Comparison of ENCODE assay signal across 18 mouse cellular contexts in the genomic region with DNA sequence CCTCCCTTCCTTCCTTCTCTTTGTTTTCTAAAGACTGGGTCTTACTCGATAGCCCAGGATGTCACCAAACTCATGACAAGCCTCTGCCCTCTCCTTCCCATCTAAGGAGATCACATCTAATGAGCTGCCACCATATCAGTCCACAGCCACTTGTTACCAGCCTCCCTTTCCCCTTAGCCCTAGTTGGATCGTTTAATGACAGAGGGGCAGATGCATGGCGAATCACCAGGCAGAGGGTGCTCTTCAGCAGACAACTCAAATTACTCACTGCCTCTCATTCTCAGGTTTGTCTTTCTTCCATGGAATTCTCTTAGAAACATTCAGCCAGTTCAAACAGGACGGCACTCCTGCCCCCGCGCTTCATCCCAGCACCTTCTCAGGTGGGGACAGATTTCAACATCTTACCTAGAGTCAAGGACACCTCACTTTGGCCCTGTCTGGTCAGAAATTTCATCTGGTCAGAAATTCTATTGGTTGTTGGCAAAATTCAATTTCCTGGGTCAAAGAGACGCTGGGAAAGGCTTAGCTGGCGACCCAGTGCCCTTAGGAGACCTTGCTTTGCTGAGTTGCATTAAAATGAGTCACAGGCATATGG. TPM values are rescaled to one million over a fixed set of nuclear protein-coding genes. Genes with fewer than 3 reads are reported as not detected.
DNase-seq lines count a peak whose midpoint lies in the region; ATAC-seq and TF ChIP-seq lines count a peak whose summit lies in the region.
"Had no signal": no experiment of that assay in that cellular context is flagged by ENCODE, and none has a peak within 500 bp of the region (broad histone marks: within the 10 kb centered on the region; RNA-seq: fewer than 3 reads in every experiment).

No protein-coding gene starts in this region.

- H3K79me2 ChIP-seq in heart, adult 2 months (replicated peaks; ENCODE audit: control insufficient read depth, insufficient read depth, low read length), result peaks cover 5% of the 10 kb centered on the region; the same call in 1 of the 2 replicates

- no peak overlapping the region for H3K4me3 ChIP-seq in heart, adult 2 months
- H3K4me3 ChIP-seq in liver, embryonic 15.5 days (replicated peaks), result no peak overlapping the region
- H3K4me3 ChIP-seq in liver, embryonic 12.5 days, result no peak overlapping the region
- no peak overlapping the region for H3K4me3 ChIP-seq in limb, embryonic 10.5 days
- H3K4me3 ChIP-seq in forebrain, embryonic 15.5 days, result no peak overlapping the region
- H3K4me3 ChIP-seq: liver, embryonic 13.5 days; midbrain, embryonic 13.5 days; neural tube, embryonic 12.5 days had no signal

- TF ChIP-seq CTCF in heart, adult 2 months (IDR thresholded peaks at IDR 0.05), result 0 out of 2 replicates have a peak, but pooled peaks have one; percentile 24

- H3K9me3 ChIP-seq in liver, embryonic 15.5 days (replicated peaks), result no peaks in the 10 kb centered on the region
- peaks cover 6% of the 10 kb centered on the region for H3K9me3 ChIP-seq in liver, embryonic 12.5 days (replicated peaks)
- no peaks in the 10 kb centered on the region for H3K9me3 ChIP-seq in limb, embryonic 10.5 days (replicated peaks)
- H3K9me3 ChIP-seq in forebrain, embryonic 15.5 days, result no peaks in the 10 kb centered on the region
- H3K9me3 ChIP-seq: liver, embryonic 13.5 days; midbrain, embryonic 13.5 days; neural tube, embryonic 12.5 days had no signal

- no peak overlapping the region for H3K4me2 ChIP-seq in liver, embryonic 15.5 days
- no peak overlapping the region for H3K4me2 ChIP-seq in liver, embryonic 12.5 days
- H3K4me2 ChIP-seq in forebrain, embryonic 15.5 days (replicated peaks), result no peak overlapping the region
- H3K4me2 ChIP-seq: liver, embryonic 13.5 days; midbrain, embryonic 13.5 days; neural tube, embryonic 12.5 days had no signal

- TF ChIP-seq POLR2A in heart, adult 2 months (IDR thresholded peaks at IDR 0.05; ENCODE audit: insufficient read depth, low read depth, low read length), result no peak

- no peak for ATAC-seq in liver, embryonic 15.5 days (ENCODE audit: insufficient read depth)
- ATAC-seq in liver, embryonic 12.5 days, result no peak
- no peak for ATAC-seq in forebrain, embryonic 15.5 days (replicated peaks)
- ATAC-seq: inflammation-experienced regulatory T-cells, adult 6 months; midbrain, embryonic 13.5 days had no signal

- peak overlapping the region; percentile 85 for H3K27ac ChIP-seq in heart, adult 2 months
- peak overlapping the region; percentile 29; the same call in 1 of the 2 replicates for H3K27ac ChIP-seq in liver, embryonic 15.5 days (replicated peaks)
- H3K27ac ChIP-seq in liver, embryonic 12.5 days, result no peak overlapping the region
- peak overlapping the region; percentile 47; the same call in 1 of the 2 replicates for H3K27ac ChIP-seq in limb, embryonic 10.5 days
- no peak overlapping the region for H3K27ac ChIP-seq in forebrain, embryonic 15.5 days (replicated peaks)
- H3K27ac ChIP-seq: midbrain, embryonic 13.5 days; neural tube, embryonic 12.5 days had no signal

- DNase-seq in heart, adult 2 months, result no peak
- DNase-seq in heart, adult 9 months (ENCODE audit: low spot score in 2 of 2), result no peak
- peak; percentile 51 for DNase-seq in adipocyte (ENCODE audit: low spot score)
- no peak for DNase-seq in limb, embryonic 10.5 days (ENCODE audit: low spot score)
- no peak for DNase-seq in layer of hippocampus, adult 8-10 months (ENCODE audit: low spot score in 2 of 2)
- DNase-seq: B cell, adult 2 months; cerebellum, adult 9-10 months; forebrain, postnatal 0 days; layer of hippocampus, adult 9-11 months; liver, embryonic 13.5 days; retina, postnatal 1 day; thymus, postnatal 25 days had no signal

- H3K36me3 ChIP-seq in heart, adult 2 months (ENCODE audit: control insufficient read depth, insufficient read depth, low read length), result peaks cover 33% of the 10 kb centered on the region
- no peaks in the 10 kb centered on the region; the same call in 1 of the 2 replicates for H3K36me3 ChIP-seq in liver, embryonic 15.5 days (replicated peaks)
- peaks cover 6% of the 10 kb centered on the region for H3K36me3 ChIP-seq in liver, embryonic 12.5 days
- peaks cover 19% of the 10 kb centered on the region for H3K36me3 ChIP-seq in limb, embryonic 10.5 days
- H3K36me3 ChIP-seq in forebrain, embryonic 15.5 days, result no peaks in the 10 kb centered on the region
- H3K36me3 ChIP-seq: liver, embryonic 13.5 days had no signal

- WGBS in heart, adult 2 months, result 49% methylated on average over 8 of the region's 8 CpGs
- 66% methylated on average over 8 of the region's 8 CpGs for WGBS in liver, embryonic 15.5 days (ENCODE audit: insufficient replicate concordance)
- 70% methylated on average over 8 of the region's 8 CpGs for whole genome bisulfite sequencing in liver, embryonic 12.5 days (ENCODE audit: insufficient replicate concordance)
- WGBS in limb, embryonic 10.5 days, result 64% methylated on average over 8 of the region's 8 CpGs
- WGBS in forebrain, embryonic 15.5 days, result 78% methylated on average over 8 of the region's 8 CpGs

- H3K9ac ChIP-seq in heart, adult 2 months (ENCODE audit: low read depth, low read length), result no peak overlapping the region
- H3K9ac ChIP-seq in liver, embryonic 15.5 days, result no peak overlapping the region
- H3K9ac ChIP-seq in liver, embryonic 12.5 days, result no peak overlapping the region
- H3K9ac ChIP-seq in forebrain, embryonic 15.5 days (replicated peaks), result no peak overlapping the region
- H3K9ac ChIP-seq: forebrain, postnatal 0 days; liver, embryonic 13.5 days; midbrain, embryonic 13.5 days; neural tube, embryonic 12.5 days had no signal

- no peaks in the 10 kb centered on the region for H3K27me3 ChIP-seq in heart, adult 2 months (ENCODE audit: control insufficient read depth, insufficient read depth, low read length)
- 0 out of 2 replicates have a peak, but pooled peaks cover 5% of the 10 kb centered on the region for H3K27me3 ChIP-seq in liver, embryonic 15.5 days
- H3K27me3 ChIP-seq in liver, embryonic 12.5 days (replicated peaks), result no peaks in the 10 kb centered on the region
- H3K27me3 ChIP-seq in limb, embryonic 10.5 days (ENCODE audit: low read depth, poor library complexity, severe bottlenecking), result no peaks in the 10 kb centered on the region
- H3K27me3 ChIP-seq in forebrain, embryonic 15.5 days, result no peaks in the 10 kb centered on the region
- H3K27me3 ChIP-seq: liver, embryonic 13.5 days; midbrain, embryonic 13.5 days; neural tube, embryonic 12.5 days had no signal

- intact Hi-C loops in heart, adult 2 months (cut with DNase I), result no loop called here

- TF ChIP-seq EP300 in heart, adult 2 months (IDR thresholded peaks at IDR 0.05; ENCODE audit: insufficient read depth, low read depth, low read length), result no peak

- H3K4me1 ChIP-seq in heart, adult 2 months (ENCODE audit: control insufficient read depth, insufficient read depth, low read length), result peaks cover 45% of the 10 kb centered on the region
- peaks cover 45% of the 10 kb centered on the region for H3K4me1 ChIP-seq in liver, embryonic 15.5 days (replicated peaks)
- peaks cover 53% of the 10 kb centered on the region for H3K4me1 ChIP-seq in liver, embryonic 12.5 days
- peaks cover 52% of the 10 kb centered on the region for H3K4me1 ChIP-seq in limb, embryonic 10.5 days
- H3K4me1 ChIP-seq in forebrain, embryonic 15.5 days, result peaks cover 19% of the 10 kb centered on the region; the same call in 1 of the 2 replicates

RNA-seq across cellular contexts. Expression of a gene that starts 16.8 kb away (rescaled TPM):
- 10 to 100 TPM; 21.9 to 63.9 TPM for total RNA-seq in heart, adult 2 months (2021)
- 17.7 and 32.1 TPM in 2 replicates for polyA plus RNA-seq in heart, adult 2 months (2012; rRNA removed)
- 0.93 and 0.98 TPM in 2 replicates for polyA plus RNA-seq in liver, embryonic 15.5 days (2015; fragmentation: Nextera tagmentation; extraction: Ambion mirVana)
- 3.6 and 4.5 TPM in 2 replicates for polyA plus RNA-seq in liver, embryonic 12.5 days (2016; fragmentation: Nextera tagmentation; extraction: Ambion mirVana)
- 10.8 and 14.4 TPM in 2 replicates for polyA plus RNA-seq in limb, embryonic 10.5 days (2016; fragmentation: Nextera tagmentation; extraction: Ambion mirVana)
- total RNA-seq in layer of hippocampus, adult 8-10 months (2022), result 10 to 100 TPM; 10.1 to 14.1 (median 11.2) TPM
- polyA plus RNA-seq in forebrain, embryonic 15.5 days (2015; fragmentation: Nextera tagmentation; extraction: Ambion mirVana), result 8.5 and 9.0 TPM in 2 replicates

RNA-seq across cellular contexts. Expression of a gene that starts 20.4 kb away (rescaled TPM):
- 1 to 10 TPM; 1.2 to 1.6 TPM for total RNA-seq in heart, adult 2 months (2021)
- polyA plus RNA-seq in heart, adult 2 months (2012; rRNA removed), result 4.4 and 4.6 TPM in 2 replicates
- 3.4 TPM in 2 replicates for polyA plus RNA-seq in liver, embryonic 15.5 days (2015; fragmentation: Nextera tagmentation; extraction: Ambion mirVana)
- polyA plus RNA-seq in liver, embryonic 12.5 days (2016; fragmentation: Nextera tagmentation; extraction: Ambion mirVana), result 4.1 and 5.3 TPM in 2 replicates
- 2.9 and 4.7 TPM in 2 replicates for polyA plus RNA-seq in limb, embryonic 10.5 days (2016; fragmentation: Nextera tagmentation; extraction: Ambion mirVana)
- total RNA-seq in layer of hippocampus, adult 8-10 months (2022), result 1 to 10 TPM in 3 of 4 experiments, not detected in 1; 1.7 to 4.3 (median 3.3) TPM
- polyA plus RNA-seq in forebrain, embryonic 15.5 days (2015; fragmentation: Nextera tagmentation; extraction: Ambion mirVana), result 5.3 and 6.5 TPM in 2 replicates

Comparison
In these comparisons a context has a peak if more than half of its experiments do, and no peak if none do; other contexts are left out.
1. H3K27ac ChIP-seq: peak in heart, adult 2 months (single experiment), liver, embryonic 15.5 days (single experiment) and limb, embryonic 10.5 days (single experiment); none in liver, embryonic 12.5 days (single experiment) and forebrain, embryonic 15.5 days (single experiment).